Mouse (Mus musculus) gastrocnemius, postnatal 25 days (tissue): ENCODE measurements around the gene Nop58. TPM values are rescaled to one million over a fixed set of nuclear protein-coding genes. Genes with fewer than 3 reads are reported as not detected.
"Not testable (repeated sequence)": the region's sequence is repeated elsewhere in the genome, so short reads cannot be mapped to it uniquely, and the experiment has no call there.

Experiments
- DNase-seq: peaks from one replicate; pipeline ENCODE4 v3.0.0; 2022
- long read RNA-seq, 2 experiments: library from polyadenylated mRNA; stranded (forward); transcript quantifications; one replicate each; pipeline ENCODE4 v2.0.0; 2021
- total RNA-seq, 2 experiments: library from RNA; stranded (reverse); gene quantifications; 1 replicate in 1 of 2; 2 replicates in 1 of 2; pipeline ENCODE4 v1.2.3; 2021

Gene Nop58
- 10 to 100 TPM; 17.9 to 22.7 TPM for total RNA-seq
- long read RNA-seq, experiment 1, full-length matches to known transcripts: 4 of 8 reads
- long read RNA-seq, experiment 1, partial matches to known transcripts: 2 of 8 reads
- long read RNA-seq, experiment 1, other reads (novel, unspliced or antisense): 2 of 8 reads
- long read RNA-seq, experiment 2, partial matches to known transcripts: 2 of 3 reads
- long read RNA-seq, experiment 2, other reads (novel, unspliced or antisense): 1 of 3 reads

DNA sequence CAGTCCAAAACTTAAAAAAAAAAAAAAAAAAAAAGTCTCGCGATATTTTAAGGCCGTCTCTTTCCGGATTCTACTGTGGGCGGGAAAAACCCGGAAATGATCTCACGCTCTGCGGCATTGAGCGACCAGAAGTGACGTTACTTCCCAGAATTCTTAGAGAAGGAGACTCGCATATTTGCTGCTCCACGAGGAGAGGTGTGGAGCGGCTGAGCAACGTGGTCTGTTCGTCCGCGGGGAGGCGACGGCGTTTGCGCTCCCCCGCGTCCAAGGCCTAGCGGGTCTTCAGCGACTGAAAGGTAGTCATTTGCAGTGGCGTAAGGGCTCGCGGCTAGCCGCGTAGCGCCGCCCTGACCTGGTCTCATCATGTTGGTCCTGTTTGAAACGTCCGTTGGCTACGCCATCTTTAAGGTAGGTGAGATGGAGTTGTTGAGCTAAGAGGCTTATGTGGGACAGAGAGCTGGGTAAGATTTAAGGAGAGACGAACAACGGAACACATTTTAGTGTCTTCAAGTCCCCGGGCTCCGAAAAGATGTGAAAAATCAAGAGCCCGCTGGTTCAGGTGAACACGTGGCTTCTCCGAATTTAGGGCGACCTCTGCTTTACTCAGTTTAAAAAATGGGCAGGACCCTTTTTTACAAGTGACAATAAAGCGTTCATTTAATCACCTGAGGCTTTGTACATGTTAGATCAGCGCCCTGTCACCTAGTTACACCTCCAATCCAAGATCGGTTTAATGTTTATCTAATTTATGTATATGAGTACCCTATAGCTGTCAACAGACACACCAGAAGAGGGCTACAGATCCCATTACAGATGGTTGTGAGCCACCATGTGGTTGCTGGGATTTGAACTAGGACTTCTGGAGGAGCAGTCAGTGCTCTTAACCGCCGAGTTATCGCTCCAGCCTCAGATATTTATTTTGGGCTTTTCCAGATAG is at the start of gene Nop58:
TSS of gene Nop58 (plus strand) at position 153 of the 937 bp plus-strand sequence.
- DNase-seq: peak; percentile 84

DNA sequence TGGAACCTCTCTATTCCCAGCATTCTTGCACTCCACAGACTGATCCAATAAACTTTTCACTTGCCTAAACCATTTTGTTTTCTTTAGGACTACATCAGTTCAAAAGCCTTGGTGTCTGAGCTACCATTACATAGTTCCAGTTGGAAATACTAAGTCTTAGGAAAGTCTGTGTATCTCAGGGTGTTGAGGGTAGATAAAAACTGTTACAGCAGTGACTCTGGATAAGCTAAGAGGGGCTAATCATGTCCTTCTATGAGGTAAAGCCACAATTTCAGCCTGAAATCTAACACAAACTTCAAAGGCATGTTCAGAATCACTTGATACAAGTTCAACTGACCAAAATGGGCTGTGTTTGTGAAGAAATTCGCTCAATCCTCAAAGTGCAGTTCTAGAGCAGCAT is 48.4 kb upstream of the Nop58 start:
- no peak for DNase-seq

DNA sequence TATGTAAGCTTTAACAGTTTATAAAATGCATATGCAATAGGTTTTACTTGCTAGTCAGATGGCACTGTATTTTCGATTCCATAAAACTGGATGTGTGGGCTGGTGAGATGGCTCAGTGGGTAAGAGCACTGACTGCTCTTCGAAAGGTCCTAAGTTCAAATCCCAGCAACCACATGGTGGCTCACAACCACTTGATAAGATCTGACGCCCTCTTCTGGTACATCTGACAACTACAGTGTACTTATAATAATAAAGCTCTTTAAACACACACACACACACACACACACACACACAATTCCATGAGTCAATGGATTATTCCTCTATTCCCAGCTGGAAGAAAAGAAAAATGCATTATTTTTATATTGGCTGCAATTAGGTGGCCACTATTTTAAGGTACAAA is 46.4 kb upstream of the Nop58 start:
- no peak for DNase-seq

DNA sequence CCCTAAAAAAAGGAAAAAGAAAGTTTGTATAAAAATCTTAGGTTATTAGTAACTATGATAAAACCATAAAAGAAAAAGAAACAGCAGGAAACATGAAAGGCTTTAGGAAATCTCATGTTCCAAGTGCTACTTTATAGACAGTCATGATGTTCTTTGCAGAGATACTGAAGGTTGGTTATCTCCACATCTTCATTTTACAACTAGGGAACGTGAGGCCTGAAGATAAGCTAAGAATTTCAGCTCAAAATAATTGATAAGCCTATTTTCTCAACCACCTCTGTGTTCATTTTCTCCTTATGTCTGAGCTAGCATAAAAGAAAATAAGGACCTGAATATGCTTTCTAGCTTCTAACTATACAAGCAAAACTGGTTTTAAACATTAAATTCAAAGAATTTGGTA is 42.3 kb upstream of the Nop58 start:
- DNase-seq: no peak

DNA sequence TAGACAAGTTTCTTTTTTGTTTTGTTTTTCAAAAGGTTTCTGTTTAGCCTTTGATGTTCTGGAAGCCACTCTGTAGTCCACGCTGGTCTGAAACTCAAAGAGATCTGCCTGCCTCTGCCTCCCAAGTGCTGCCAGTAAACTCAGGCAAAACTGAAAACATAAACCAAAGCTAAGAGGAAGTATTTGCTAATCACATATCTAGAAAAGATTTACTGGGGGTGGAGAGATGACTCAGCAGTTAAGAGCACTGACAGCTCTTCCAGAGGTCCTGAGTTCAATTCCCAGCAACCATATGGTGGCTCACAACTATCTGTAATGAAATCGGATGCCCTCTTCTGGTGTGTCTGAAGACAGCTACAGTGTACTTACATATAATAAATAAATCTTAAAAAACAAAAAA is 38.3 kb upstream of the Nop58 start:
- DNase-seq: not testable (repeated sequence)

DNA sequence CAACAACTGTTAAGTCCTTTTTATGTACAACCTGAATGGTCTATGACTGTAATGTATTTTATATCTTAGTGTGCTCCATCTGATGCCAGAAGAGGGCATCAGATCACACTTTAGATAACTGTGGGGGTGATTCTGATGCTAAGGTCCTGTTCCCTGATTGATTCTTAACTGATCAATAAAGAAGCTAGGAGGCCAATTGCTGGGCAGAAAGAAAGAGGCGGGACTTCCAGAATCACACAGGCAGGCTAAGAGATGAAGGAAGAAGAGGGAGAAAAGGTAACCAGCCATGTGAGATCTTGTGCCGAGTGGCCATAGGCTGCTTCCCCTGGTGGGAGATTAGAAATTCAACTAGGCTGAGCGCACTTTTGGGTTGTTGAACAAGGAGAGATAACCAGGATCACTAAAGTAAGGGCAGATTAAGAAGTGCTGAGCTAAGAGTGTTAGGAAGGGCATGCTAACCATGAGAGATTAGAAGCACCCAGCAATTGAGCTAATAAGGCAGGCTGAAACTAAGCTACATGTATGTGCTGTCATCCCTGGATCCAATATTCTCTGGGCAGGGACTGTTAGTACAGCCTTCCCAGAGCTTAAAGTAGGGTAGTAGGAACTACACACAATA is 33.5 kb upstream of the Nop58 start:
- no peak for DNase-seq

DNA sequence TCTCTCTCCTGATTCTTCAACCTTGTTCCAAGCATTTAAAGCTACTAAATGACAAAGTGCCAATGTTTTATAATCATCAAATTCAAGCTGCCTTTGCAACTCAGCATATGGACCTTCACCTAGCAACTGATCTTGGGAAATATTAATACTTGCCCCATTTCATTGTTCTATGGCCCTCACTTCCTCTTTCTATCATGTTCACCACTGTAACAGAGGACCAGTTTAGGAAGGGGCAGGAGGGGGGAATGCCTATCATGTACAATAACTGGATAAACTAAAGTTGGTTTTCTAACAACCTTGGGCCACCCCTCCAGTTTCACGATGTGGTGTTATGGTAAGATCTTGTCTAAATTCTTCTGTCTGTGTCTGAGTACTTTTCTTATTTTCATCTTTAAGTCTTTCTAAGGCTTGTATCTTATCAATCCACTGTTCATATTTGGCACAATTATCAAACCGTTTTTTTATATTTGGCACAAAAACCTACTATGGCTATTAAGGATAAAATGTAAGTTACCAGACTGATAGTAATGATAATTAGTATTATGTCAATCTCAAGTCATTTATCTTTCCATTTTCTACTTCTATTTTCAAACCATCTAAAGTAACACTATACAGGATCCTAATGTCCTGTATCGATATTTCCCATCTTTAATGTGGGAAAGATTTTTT is 31.4 kb upstream of the Nop58 start:
- DNase-seq: no peak

DNA sequence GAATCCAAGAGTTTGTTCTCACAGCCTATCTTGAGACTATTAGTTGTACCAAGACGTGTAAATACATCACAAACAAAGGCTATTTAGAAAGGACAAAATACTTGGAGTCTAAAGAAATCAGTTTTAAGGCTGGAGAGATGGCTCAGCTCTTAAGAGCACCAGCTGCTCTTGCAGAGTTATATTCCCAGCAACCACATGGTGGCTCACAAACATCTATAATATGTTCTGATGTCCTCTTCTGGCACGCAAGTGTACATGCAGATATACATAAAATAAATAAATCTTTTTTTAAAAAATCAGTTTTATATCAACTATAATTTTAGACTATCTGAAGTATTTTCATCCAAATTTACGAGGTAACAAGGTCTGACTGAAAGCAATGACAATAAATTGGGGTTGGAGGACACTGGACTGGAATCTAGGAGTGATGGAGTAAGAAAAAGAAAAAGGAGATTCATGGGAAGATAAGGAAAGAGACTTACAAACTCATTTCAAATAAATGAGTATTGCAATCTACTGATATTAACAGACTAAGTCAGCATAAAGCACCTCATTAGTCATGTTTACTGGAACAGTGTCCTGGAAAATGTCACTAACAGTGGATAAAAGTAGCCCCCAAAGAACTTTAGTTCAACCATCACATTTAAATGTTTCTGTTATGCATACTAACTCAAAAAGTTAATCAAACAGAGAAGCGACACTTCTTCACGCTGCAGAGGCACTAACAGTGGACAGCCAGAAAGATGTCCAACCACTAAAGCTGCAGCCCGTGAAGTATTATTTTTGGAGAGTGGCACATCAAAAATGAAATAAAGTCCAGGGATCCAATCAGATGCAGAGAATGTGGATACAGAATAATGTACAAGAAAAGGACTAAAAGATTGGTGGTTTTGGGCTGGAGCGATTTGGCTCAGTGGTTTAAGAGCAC is 28.3 kb upstream of the Nop58 start:
- no peak for DNase-seq

DNA sequence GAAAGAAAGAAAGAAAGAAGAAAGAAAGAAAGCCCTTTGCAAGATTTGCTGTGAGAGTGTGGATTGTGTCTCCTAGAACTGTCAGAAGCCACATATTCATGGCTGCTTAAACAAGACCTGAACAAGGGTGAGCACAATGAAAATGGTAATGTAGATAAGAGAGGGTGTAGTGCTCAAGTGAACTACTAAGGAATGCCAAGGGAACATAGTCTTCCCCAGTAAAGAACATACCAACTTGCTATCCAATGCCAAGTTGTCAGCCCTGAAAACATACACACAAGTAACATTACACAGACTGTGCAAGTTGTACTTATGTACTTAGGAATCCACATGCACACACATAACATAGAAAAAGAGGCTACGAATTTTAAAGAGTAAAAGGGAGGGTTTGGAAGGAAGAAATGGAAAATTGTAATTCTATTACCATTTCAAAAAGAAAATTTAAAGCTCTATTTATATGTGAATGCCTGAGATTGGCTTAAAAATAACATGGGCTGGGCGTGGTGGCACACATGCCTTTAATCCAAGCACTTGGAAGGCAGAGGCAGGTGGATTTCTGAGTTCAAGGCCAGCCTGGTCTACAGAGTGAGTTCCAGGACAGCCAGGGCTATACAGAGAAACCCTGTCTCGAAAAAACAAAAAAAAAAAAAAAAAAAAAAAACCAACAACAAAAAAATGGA is 21.2 kb upstream of the Nop58 start:
- DNase-seq: no peak

DNA sequence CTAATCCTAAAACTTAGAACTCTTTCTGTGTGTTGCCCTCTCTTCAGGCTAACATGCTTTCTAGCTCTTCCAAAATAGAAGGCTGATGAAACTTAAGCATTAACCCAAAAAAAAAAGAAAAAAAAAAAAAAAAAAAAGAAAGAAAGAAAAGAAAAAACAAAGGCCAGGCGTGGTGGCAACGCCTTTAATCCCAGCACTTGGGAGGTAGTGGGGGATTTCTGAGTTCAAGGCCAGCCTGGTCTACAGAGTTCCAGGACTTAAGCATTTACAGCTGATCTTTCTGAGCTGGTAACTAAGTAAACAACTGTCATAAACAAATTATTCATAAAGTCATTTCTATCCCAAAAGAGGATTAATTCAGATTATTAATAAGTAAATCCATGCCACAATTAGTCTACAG is 15.9 kb upstream of the Nop58 start:
- DNase-seq: no peak

DNA sequence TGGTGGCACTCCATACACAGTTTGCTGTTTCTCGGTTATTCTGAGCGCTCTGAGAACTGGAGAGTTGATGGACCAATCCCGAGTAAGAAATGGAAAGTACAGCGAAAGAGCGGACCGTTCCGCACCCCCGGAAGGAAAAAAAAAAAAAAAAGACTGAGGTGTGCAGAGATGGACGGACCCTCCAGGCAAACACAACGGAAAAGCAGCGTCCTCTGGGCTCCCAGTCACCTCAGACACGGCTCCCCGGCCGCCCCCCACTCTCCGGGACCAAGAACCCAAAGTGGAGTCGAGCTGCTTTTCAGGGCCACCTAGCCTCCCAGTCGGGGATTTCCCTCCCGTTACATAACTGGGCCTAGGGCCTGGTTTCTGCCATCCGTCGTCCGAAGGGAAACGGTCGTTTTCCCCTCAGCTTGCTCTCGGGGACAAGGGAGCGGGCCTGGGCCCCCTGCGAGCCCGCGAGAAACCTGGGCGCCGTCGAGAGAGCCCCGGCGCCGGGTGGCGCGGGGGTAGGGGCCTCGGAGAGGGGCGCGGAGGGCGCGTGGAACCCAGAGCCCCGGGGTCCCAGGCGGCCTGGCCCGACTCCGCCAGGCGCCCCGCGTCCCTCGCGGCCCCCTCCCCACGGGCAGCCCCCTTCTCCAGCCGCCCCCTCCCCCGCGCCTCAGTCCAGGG is 14.7 kb upstream of the Nop58 start:
- DNase-seq: peak; percentile 32

DNA sequence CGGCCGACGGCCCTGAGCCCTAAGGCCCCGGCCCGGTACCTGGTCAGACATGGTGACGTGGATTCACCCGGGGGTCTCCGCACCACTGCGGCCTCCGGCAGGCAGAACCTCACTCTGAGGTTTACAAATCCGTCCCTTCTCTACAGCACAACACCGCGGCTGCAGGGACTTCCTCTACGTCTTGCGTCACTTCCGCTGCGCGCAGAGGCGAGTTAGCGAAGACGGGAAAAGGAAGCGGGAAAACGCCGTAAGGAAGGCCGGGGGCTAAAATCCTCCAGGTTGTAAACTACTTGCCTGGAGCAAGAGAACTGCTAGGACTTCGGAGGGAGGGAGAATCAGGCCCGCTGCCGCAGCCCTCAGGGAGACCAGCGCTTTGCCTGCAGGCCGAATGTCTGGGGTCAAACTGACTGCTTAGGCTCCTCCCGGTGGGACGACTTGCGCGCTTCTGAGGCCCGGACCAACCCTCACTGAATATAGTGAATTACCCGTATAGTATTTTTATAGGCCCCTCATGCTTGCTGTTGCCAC is 14.1 kb upstream of the Nop58 start, which contains the start of gene Sumo1:
TSS of gene Sumo1 (minus strand) at position 194 of the 528 bp plus-strand sequence.
- DNase-seq: peak; percentile 81

DNA sequence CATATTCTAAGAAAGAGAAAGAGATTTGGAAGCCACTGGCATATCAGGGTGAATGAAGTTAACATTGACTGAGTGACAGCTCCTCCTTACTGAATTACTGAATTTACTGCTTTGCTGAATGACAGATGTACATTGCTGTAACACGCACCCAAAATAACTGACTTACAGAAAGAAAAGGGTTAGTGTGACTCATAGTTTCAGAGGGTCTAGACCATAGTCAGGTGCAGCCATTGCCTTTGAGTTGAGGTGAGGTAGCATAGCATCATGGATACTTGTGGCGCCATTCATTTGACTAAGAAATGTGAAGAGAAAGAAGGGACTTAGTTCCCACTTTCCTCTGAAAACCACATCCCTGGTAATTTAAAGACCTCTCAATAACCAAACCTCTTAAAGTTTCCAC is 11.1 kb upstream of the Nop58 start:
- no peak for DNase-seq

DNA sequence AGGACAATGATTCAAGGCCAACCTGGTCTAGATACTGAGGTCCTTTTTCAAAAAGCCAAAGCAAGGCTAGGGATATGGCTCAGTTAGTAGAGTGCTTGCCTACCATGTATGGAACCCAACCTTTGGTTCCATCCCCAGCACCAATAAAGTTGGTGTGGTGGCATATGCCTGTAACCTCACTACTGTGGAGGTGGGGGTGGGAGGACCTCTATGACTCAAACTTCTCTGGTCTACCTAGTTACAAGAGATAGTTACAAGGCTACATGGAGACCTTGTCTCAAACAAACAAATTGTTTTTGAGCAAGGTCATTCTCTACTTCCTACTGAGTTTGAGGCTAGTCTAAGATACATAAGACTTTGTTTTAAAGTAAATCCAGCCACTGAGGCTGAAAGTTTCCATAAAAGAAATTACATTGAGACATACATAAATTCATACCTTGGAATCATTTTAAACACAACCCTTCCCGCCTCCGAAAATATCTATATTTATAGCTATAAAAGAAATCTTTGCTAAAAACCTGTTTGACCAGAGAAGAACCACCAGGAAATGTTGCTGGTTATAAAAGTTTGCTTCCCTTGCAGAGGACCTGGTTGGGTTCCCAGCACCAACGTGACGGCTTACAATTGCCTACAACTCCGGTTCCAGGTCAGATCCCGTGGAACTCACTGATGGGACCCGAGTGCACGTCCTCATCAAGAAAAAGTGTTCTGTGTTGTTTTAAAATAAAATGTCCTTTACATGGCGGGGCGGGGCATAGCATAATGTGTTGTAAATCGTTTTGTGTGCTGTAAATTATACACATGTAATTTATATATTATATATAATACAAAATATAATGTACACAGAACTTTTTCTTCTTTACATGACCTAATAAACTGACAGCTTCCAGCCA is 599 bp upstream of the Nop58 start:
- no peak for DNase-seq

DNA sequence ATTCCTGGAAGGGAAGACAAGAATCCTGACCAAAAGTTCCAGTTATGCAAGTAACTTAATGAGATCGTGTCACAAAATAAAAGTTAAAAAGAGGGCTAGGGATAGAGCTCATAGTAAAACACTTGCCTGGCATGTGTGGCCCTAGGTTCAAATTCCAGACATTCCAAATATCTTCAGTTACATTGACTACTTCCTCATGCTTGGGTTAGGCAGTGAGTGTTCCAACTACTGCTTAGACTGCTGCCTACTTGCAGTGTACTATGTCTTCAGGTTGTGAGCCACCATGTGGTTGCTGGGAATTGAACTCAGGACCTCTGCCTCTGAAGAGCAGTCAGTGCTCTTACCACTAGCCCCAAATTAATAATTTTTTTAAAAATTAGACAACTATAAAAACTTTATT is 2.7 kb downstream of the Nop58 start:
- DNase-seq: no peak

DNA sequence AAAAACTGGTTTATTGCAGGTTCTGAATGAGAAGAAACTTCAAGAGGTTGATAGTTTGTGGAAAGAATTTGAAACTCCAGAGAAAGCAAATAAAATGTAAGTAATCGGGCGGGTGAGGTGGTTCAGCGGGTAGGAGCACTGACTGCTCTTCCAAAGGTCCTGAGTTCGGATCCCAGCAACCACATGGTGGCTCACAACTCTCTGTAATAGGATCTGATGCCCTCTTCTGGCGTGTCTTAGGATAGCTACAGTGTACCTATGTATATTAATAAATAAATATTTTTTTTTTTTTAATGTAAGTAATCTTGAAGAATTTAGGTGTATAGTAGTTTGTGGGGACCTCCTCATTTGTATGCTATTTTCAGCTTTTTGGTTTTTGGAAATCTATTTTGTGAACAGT is 5.7 kb downstream of the Nop58 start:
- no peak for DNase-seq

DNA sequence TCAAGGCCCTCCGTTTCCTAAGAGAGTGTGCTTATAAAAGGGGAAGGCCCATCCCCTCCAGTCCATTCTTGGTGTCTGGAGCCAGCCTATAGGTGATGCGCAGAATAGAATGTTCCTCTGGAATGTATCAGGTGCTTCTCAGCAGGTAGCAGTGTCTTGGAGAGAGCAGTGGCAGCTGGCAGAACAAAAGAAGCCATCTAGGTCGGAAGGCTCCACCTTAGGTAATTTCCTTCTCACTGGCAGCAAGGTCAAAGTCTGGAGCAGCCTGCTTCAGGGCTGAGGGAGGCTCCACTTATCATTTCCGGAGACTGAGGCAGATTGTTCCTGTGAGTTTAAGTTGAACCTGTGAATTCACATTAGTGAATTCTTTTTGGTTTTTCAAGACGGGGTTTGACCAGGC is 13.0 kb downstream of the Nop58 start:
- no peak for DNase-seq

DNA sequence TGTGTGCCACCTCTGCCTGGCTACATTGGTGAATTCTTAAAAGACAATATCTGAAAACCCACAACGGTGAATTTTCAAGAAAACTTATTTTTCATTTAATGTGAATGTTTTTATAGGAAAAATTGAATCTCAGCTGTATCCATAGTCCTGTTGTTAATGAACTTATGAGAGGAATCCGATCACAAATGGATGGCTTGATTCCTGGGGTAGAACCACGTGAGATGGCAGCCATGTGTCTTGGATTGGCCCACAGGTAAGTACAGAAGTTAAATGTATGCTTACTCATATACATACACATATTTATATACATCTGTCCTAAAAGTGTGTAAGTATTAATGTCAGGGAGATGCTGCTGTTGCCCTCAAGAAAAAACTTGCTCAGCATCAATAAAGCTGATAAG is 13.4 kb downstream of the Nop58 start:
- DNase-seq: no peak

DNA sequence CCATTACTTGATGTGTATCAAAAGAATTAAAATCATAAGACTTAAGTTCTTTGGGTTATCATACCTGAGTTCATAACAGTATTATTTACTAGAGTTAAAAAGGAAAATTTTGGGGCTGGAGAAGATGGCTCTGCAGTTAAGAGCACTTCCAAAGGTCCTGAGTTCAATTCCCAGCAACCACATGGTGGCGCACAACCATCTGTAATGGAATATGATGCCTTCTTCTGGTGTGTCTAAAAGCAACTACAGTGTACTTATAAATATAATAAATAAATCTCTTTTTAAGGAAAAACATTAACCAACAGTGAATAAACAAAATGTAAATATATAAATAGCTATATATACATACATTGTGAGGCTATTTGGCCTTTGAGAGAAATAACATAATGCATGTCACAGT is 17.0 kb downstream of the Nop58 start:
- no peak for DNase-seq
